Mouse (Mus musculus) small intestine, adult 2 months (tissue): Measurements from ENCODE around the gene Hipk2. TPM values are rescaled to one million over a fixed set of nuclear protein-coding genes. Genes with fewer than 3 reads are reported as not detected.

ENCODE experiments used
- H3K27ac ChIP-seq: fragments of 200-500 bp; 2 replicates; pipeline ENCODE4 v1.5.1; 2012; ENCODE audit warnings: low read depth, low read length, control low read depth, inconsistent platforms; ENCODE audit not compliant: insufficient read depth
- H3K27me3 ChIP-seq: fragments of 200-500 bp; 2 replicates; pipeline ENCODE4 v1.6.1; 2012; ENCODE audit warnings: mild to moderate bottlenecking, moderate library complexity, low read length, inconsistent platforms; ENCODE audit not compliant: control insufficient read depth, insufficient read depth
- H3K36me3 ChIP-seq: fragments of 200-500 bp; 2 replicates; pipeline ENCODE4 v1.6.1; 2012; ENCODE audit warnings: mild to moderate bottlenecking, low read length, control low read depth, inconsistent platforms; ENCODE audit not compliant: control insufficient read depth, insufficient read depth
- H3K4me1 ChIP-seq: fragments of 200-500 bp; 2 replicates; pipeline ENCODE4 v1.6.1; 2012; ENCODE audit warnings: low read length, inconsistent platforms, mixed read lengths; ENCODE audit not compliant: control insufficient read depth, insufficient read depth, insufficient read length
- H3K4me3 ChIP-seq: fragments of 200-500 bp; 2 replicates; pipeline ENCODE4 v1.5.1; 2012; ENCODE audit warnings: low read depth, mild to moderate bottlenecking, control low read depth, inconsistent platforms, low read length, moderate library complexity
- CTCF ChIP-seq: fragments of 200-500 bp; IDR thresholded peaks from 2 replicates; pipeline ENCODE4 v1.5.1; 2012; ENCODE audit warnings: low read depth, mild to moderate bottlenecking, control low read depth, inconsistent platforms, low read length, moderate library complexity, mixed read lengths; ENCODE audit not compliant: insufficient replicate concordance, insufficient read length; ENCODE audit errors: extremely low read depth
- POLR2A ChIP-seq: fragments of 200-500 bp; IDR thresholded peaks from 2 replicates; pipeline ENCODE4 v1.6.1; 2012; ENCODE audit warnings: low read depth, mild to moderate bottlenecking, control low read depth, inconsistent platforms, low read length, moderate library complexity
- WGBS: fragments of 180-500 bp; shearing (Covaris S2); methylation state at CpG from one replicate; pipeline ENCODE4 v1.1.7; 2018; 5-methylcytosine and 5-hydroxymethylcytosine counted together
- polyA plus RNA-seq: library from polyadenylated mRNA; depleted of rRNA; stranded (reverse); fragments of >200 nt; gene quantifications from 2 replicates; pipeline ENCODE4 v1.2.3, GENCODE M21; 2012

Hipk2 gene
- polyA plus RNA-seq, 1 experiment: 74.7 TPM

- Histone ChIP-seq H3K36me3 (peaks cover 14% of the 10 kb centered on the region), H3K27me3 (no peaks in the 10 kb centered on the region), H3K4me1 (peaks cover 2% of the 10 kb centered on the region), H3K4me3 (no peak overlapping the region), H3K27ac (no peak overlapping the region)
- 58% methylated on average over 6 of the region's 6 CpGs for WGBS
- TF ChIP-seq POLR2A (no peak), CTCF (no peak)
These were observed 183.4 kb downstream of the Hipk2 start for GRCm38 (mm10) chr6:38692556-38692955.

- TF ChIP-seq POLR2A: no peak
- TF ChIP-seq CTCF: no peak
These were observed 184.9 kb downstream of the Hipk2 start for GRCm38 (mm10) chr6:38691052-38691451.

DNA sequence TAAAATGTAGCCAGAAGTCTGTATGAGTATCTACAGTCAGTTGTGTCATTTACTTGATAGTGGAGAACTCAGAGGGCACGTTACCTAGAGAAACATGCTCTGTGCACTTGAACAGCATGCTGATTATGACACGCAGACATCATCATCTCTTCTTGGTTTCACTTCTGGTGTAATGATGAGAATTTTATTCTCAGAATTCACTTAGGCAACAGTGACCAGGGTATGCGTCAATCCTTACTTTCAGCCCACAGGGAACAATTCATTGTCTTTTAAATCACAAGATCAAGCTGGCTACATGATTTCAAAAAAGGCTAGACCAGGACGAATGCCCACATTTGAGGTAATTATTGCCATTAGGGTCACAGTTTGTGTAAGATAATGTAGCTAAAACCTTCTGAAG is 185.3 kb downstream of the Hipk2 start:
- Histone ChIP-seq H3K27me3 (no peaks in the 10 kb centered on the region), H3K36me3 (peaks cover 5% of the 10 kb centered on the region; the same call in 1 of the 2 replicates), H3K4me1 (peaks cover 2% of the 10 kb centered on the region), H3K27ac (no peak overlapping the region), H3K4me3 (no peak overlapping the region)
- WGBS: 84% methylated on average over 4 of the region's 4 CpGs
- TF ChIP-seq POLR2A (no peak), CTCF (no peak)

More at GRCm38 (mm10) chr6:38691052-38691451, 184.9 kb downstream of the Hipk2 start:
- H3K4me1 ChIP-seq: peaks cover 2% of the 10 kb centered on the region
- H3K4me3 ChIP-seq: no peak overlapping the region
- WGBS: 87% methylated on average over 5 of the region's 5 CpGs
- H3K27ac ChIP-seq: no peak overlapping the region
- no peaks in the 10 kb centered on the region for H3K27me3 ChIP-seq
- peaks cover 7% of the 10 kb centered on the region; the same call in 1 of the 2 replicates for H3K36me3 ChIP-seq

GRCm38 (mm10) chr6:38688841-38689240 is 187.1 kb downstream of the Hipk2 start:
- H3K36me3 ChIP-seq: no peaks in the 10 kb centered on the region
- H3K27ac ChIP-seq: no peak overlapping the region
- TF ChIP-seq POLR2A (no peak), CTCF (no peak)
- WGBS: 86% methylated on average over 10 of the region's 10 CpGs
- H3K27me3 ChIP-seq: no peaks in the 10 kb centered on the region
- no peak overlapping the region for H3K4me3 ChIP-seq
- peaks cover 2% of the 10 kb centered on the region for H3K4me1 ChIP-seq

DNA sequence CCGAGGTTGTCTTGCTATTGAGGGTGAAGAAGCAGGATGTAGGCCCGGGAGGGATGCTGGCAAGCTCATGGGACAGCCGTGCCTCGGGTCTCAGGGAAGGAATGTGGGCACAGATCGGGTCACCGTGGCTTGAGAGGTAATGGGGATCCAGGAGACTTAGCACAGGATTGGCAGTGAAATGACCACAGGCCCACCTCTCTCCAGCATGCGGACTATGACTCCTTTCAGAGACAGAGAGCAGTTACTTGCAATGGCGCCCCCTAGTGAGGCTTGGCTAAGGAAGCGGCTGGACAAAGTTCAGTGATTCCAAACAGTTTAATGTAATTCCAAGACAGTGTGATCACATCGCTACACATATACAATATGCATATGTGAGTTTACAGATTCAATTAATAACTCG is 188.7 kb downstream of the Hipk2 start:
- Histone ChIP-seq H3K4me1 (no peaks in the 10 kb centered on the region; the same call in 1 of the 2 replicates), H3K36me3 (no peaks in the 10 kb centered on the region), H3K27me3 (no peaks in the 10 kb centered on the region), H3K4me3 (no peak overlapping the region), H3K27ac (no peak overlapping the region)
- TF ChIP-seq CTCF (peak; percentile 62; the same call in 1 of the 2 replicates), POLR2A (no peak)
- 71% methylated on average over 11 of the region's 11 CpGs for WGBS

- no peaks in the 10 kb centered on the region for H3K27me3 ChIP-seq
- no peaks in the 10 kb centered on the region for H3K4me1 ChIP-seq
- no peaks in the 10 kb centered on the region for H3K36me3 ChIP-seq
- no peak overlapping the region for H3K27ac ChIP-seq
- H3K4me3 ChIP-seq: no peak overlapping the region
- 54% methylated on average over 2 of the region's 2 CpGs for WGBS
- TF ChIP-seq POLR2A: no peak
These were observed 193.4 kb downstream of the Hipk2 start for GRCm38 (mm10) chr6:38682532-38682931.

DNA sequence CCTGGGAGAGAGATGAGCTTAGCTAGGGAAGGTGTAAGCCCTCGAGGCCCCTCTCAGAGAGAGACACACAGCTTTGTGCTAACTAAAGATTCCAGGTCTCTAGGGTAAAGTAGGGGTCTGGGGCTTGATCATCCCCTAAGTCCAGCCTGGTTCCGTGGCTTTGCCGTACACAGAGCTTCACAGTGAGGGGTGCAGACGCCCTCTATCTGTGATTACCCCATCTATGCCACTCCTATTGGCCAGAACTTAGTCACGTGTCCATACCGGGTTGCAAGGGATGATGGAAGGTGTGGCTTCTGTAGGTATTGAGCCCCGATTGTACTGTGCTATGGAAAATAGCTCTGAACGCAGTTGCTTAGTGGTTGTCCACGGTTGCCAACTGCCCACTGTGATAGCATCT is 198.3 kb downstream of the Hipk2 start:
- TF ChIP-seq POLR2A (no peak), CTCF (no peak)
- no peak overlapping the region for H3K4me3 ChIP-seq
- 0 out of 2 replicates have a peak, but pooled peaks cover 6% of the 10 kb centered on the region for H3K27me3 ChIP-seq
- H3K27ac ChIP-seq: no peak overlapping the region
- no peaks in the 10 kb centered on the region; the same call in 1 of the 2 replicates for H3K4me1 ChIP-seq
- 55% methylated on average over 9 of the region's 9 CpGs for WGBS
- no peaks in the 10 kb centered on the region for H3K36me3 ChIP-seq

DNA sequence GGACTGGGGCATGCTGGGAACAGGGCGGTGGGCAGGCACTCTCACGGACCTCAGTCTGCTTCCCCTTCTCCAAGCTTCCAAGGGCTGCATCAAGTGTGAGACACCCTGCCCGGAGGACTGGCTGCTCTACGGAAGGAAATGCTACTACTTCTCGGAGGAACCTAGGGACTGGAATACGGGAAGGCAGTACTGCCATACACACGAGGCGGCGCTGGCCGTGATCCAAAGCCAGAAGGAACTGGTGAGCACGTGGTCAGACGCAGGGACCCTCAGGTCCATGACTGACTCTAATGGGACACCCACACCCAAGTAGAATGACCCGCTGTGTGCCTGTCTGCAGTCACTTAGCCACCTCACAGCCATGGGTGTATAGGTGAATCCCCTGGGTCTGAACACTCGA is 199.2 kb downstream of the Hipk2 start:
- Histone ChIP-seq H3K27me3 (0 out of 2 replicates have a peak, but pooled peaks cover 6% of the 10 kb centered on the region), H3K27ac (no peak overlapping the region), H3K36me3 (no peaks in the 10 kb centered on the region), H3K4me1 (no peaks in the 10 kb centered on the region; the same call in 1 of the 2 replicates), H3K4me3 (no peak overlapping the region)
- no peak for TF ChIP-seq POLR2A
- TF ChIP-seq CTCF: no peak
- 58% methylated on average over 14 of the region's 14 CpGs for WGBS
